Mouse (Mus musculus) Patski (cell line): ENCODE data around the gene Sh3bgrl2. TPM values are rescaled to one million over a fixed set of nuclear protein-coding genes. Genes with fewer than 3 reads are reported as not detected.

ENCODE experiments used
- ATAC-seq: fragments of 100-300 bp; one replicate; pipeline ENCODE4 v1.8.0; 2021
- CTCF ChIA-PET: fragments of 350-600 bp; sonication (Branson Sonifier 250); formaldehyde crosslinking; loops from one replicate; lab custom pipeline; 2022; ENCODE audit warnings: inconsistent platforms; lab: Charles Lee
- POLR2A ChIA-PET: fragments of 350-600 bp; sonication (Branson Sonifier 250); formaldehyde crosslinking; loops from one replicate; lab custom pipeline; 2022; ENCODE audit warnings: antibody characterized with exemption, inconsistent platforms; lab: Charles Lee
- DNase-seq: peaks from one replicate; pipeline ENCODE4 v3.0.0-alpha.2; 2011; ENCODE audit warnings: low read depth, low spot score
- H3K27me3 ChIP-seq: fragments of 371-371 bp; one replicate; pipeline ENCODE4 v1.5.1; 2021
- CTCF ChIP-seq: fragments of 100-300 bp; IDR thresholded peaks from one replicate; pipeline ENCODE4 v1.5.1; 2021
- in situ Hi-C: fragments of 300-500 bp; cut with MboI; formaldehyde crosslinking; loops from 3 replicates; pipeline ENCODE4 v1.11.1; 2018; ENCODE audit warnings: low pct_unique_long_range_greater_than_20kb, mixed read lengths
- polyA plus RNA-seq: library from polyadenylated mRNA; unstranded; gene quantifications from one replicate; pipeline ENCODE4 v1.2.3, GENCODE M21; 2021

The Sh3bgrl2 gene
- polyA plus RNA-seq, 1 experiment from 2014 or later: 5.2 TPM

- ChIA-PET POLR2A (no interaction called here), CTCF (no interaction called here)
- in situ Hi-C loops: no loop called here
- TF ChIP-seq CTCF: no peak
- ATAC-seq: no peak
- no peaks in the 10 kb centered on the region for H3K27me3 ChIP-seq
- no peak for DNase-seq
Observed at GRCm38 (mm10) chr9:83589680-83590467, 41.7 kb downstream of the Sh3bgrl2 start.

DNA sequence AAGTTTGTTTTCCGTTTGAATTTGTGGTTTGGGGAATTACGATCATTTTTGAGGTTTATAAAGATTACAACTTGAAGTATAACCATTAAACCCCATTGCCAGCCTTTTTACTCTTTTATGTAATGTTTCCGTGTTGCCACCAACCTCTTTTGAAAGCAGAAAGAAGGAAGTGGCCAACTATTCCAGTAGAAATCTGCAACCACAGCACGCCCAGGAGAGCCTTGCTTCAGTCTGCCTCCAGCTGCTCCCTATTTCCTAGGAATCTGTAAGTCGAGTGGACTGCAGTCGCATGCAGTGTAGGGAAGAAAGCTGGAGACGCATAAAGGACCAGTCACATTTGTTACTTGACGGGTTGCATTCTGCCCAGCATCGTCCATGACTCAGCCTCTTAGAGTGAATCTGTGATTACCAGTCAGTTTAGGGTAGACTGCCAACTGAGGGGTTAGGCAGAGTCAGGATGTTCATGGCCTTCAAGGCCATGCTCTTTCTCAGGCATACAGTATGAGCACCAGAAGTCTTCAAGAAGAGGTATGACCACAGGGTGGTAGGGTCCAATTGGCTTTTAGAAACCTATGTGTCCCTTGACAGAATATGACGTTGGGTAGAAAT lies 43.8 kb downstream of the Sh3bgrl2 start:
- TF ChIP-seq CTCF: no peak
- ChIA-PET CTCF (no interaction called here), POLR2A (no interaction called here)
- ATAC-seq (no peak), DNase-seq (no peak)
- H3K27me3 ChIP-seq: no peaks in the 10 kb centered on the region
- in situ Hi-C loops: no loop called here

DNA sequence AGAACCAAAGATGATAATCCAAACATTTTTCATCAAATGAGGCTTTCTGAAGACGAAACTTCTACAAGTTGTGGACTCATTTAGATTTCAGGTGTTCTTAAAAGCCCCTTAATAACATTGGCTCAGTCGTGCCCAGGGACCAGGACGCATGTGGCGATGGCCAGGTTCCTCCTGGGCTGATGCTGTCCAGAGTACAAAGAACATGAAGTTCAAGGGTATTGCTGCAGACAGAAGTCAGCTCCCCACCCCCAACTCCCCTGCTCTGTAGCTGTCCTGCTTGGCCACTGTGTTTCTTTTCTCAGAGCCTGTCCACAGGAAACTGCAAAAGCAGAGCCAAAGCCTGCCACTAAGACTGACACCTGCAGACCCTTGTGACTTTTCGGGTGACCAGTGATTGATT lies 45.7 kb downstream of the Sh3bgrl2 start:
- ChIA-PET POLR2A (no interaction called here), CTCF (no interaction called here)
- TF ChIP-seq CTCF: no peak
- in situ Hi-C loops: no loop called here
- DNase-seq (no peak), ATAC-seq (no peak)
- no peaks in the 10 kb centered on the region for H3K27me3 ChIP-seq

- CTCF ChIA-PET: no interaction called here
- DNase-seq: no peak
- POLR2A ChIA-PET: no interaction called here
- ATAC-seq: no peak
- no peaks in the 10 kb centered on the region for H3K27me3 ChIP-seq
- in situ Hi-C loops: no loop called here
- TF ChIP-seq CTCF: no peak
Observed at GRCm38 (mm10) chr9:83596132-83596531, 48.0 kb downstream of the Sh3bgrl2 start.

DNA sequence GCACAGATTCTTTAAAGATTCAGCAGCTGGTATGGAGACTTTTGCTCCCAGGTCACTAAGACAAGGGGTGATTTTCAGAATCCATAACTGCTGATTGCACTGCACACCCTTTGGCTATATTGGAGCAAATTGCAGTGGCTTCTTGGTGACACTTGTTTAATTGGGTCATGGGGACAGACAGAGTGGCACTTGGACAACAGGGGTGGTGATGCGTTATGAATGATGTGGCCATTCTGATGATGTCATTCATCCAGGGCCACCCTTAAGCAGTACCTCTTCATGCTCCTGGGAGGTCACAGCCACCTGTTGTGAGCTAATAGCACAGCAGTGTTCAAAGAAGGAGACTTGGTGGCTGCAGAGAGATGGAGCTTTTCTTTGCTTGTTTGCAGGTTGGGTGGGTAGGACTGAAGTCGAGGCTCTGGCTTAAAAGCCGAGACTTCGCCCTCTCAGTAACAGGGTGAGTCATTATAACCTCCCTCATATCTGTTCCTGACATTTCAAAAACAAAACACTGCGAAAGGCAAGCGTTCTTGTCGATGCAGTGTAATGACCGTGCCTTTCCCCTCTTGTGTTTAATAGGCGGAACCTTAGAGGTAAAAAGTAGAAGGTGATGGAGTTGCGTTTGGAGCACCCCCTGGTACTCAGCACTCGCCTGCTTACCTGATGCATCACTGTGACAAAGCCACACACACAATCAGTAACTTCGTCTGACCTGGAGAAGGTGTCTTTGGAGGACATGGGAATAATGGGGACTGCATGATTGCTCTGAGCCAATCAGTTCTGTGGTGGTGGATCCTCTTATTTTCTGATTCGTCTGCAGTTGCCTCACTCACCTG lies 48.7 kb downstream of the Sh3bgrl2 start:
- ATAC-seq (no peak), DNase-seq (no peak)
- POLR2A ChIA-PET: no interaction called here
- in situ Hi-C loops: no loop called here
- CTCF ChIA-PET: no interaction called here
- no peak for TF ChIP-seq CTCF
- H3K27me3 ChIP-seq: no peaks in the 10 kb centered on the region

- no peak for TF ChIP-seq CTCF
- in situ Hi-C loops: no loop called here
- POLR2A ChIA-PET: no interaction called here
- CTCF ChIA-PET: interaction anchor here (0.7 kb wide), 1 partner anchor 24 kb away, joined by 3 read pairs; no protein-coding TSS in a partner anchor
- H3K27me3 ChIP-seq: no peaks in the 10 kb centered on the region
- DNase-seq (no peak), ATAC-seq (no peak)
Observed at GRCm38 (mm10) chr9:83598047-83598446, 49.9 kb downstream of the Sh3bgrl2 start.

DNA sequence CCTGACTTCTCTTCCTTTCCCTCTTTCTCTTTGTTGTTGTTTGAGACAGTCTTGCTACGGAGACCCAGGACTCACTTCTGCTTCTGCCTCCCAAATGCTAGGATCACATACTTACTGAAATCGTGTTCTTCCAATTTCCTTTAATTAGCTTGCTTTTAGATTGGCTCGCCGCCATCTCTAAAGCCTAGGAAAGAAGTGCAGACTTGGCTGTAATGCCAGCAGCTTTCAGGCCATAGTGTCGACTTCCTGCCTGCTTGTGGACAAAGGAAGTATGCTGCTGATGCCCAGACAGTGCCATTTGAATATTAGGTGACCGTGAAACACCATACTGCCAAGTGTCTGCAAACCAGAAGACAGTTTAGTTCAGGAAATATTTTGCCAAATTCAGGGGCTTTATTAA lies 51.4 kb downstream of the Sh3bgrl2 start:
- CTCF ChIA-PET: interaction anchor here (0.9 kb wide), 1 partner anchor 16 kb away, joined by 4 read pairs; no protein-coding TSS in a partner anchor
- TF ChIP-seq CTCF: no peak
- in situ Hi-C loops: no loop called here
- H3K27me3 ChIP-seq: no peaks in the 10 kb centered on the region
- ATAC-seq (no peak), DNase-seq (no peak)
- POLR2A ChIA-PET: no interaction called here

DNA sequence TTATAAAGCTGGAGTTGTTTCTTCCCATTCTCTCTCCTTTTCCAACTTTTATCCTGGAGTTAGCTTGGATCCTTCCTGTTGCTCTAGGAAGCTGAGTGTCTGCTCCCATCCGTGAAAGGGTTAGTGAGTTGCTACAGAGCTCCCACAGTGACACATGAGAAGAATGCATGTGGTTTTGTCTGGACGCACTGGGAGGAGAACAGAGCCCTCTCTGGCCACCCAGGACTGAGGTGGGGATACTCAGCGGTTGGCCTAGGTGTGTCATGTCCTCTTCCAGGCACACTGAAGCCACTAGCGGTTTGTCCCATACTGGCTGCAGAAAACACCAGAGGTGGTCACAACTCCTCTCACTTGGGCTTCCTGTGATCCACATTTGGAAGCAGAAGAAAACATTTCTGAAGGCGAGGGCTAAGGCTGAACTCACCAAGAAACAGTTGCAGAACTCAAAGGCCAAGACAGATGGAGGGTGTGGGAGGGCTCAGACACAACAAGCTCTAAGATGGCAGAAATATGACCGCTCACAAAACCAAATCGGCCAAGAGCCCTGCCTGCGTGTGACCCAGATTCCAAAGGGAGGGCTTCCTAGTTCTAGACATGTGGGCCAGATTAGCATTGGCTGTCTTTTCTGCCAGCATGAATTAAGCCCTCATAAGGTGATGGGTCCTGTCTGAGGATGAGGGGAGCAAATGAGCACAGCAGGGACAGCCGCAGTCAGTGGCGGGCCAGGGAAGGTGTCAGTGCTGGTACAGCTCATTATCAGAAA lies 52.3 kb downstream of the Sh3bgrl2 start:
- no peaks in the 10 kb centered on the region for H3K27me3 ChIP-seq
- no peak for TF ChIP-seq CTCF
- in situ Hi-C loops: no loop called here
- ATAC-seq: peak; percentile 82
- no peak for DNase-seq
- ChIA-PET POLR2A (interaction anchor here (0.5 kb wide), 1 partner anchor 116 kb away, joined by 3 read pairs; no protein-coding TSS in a partner anchor), CTCF (interaction anchor here (0.9 kb wide), 1 partner anchor 17 kb away, joined by 4 read pairs; no protein-coding TSS in a partner anchor)

DNA sequence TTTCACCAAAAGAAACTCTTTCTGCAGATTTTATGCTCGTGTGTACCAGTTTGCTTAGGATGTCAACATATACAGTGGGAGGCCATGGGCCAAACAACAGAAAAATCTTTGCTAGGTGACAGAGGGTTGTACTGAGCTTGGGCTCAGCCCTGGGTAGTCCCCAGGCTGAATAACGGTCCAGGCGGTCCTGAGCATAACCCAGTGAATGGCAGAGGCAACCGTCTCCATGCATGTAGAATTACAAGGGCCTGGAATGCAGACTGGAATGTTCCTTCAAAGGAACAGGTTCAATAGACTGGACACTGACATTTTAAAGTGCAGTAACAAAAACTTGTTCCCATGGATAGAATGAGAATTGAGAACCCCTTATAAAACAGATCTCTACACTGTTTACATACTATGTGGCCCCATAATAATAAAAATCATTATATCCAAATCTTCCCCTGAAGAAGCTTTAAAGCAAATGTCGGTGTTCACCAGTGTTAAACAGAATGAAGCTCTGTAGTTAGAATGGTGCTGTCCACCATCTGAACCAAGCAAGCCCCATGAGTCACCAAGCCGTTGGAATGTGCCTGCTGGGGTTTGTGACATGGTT lies 54.1 kb downstream of the Sh3bgrl2 start:
- no peaks in the 10 kb centered on the region for H3K27me3 ChIP-seq
- DNase-seq: no peak
- no peak for TF ChIP-seq CTCF
- POLR2A ChIA-PET: no interaction called here
- CTCF ChIA-PET: interaction anchor here (1.3 kb wide), 1 partner anchor 21 kb away, joined by 3 read pairs; no protein-coding TSS in a partner anchor
- ATAC-seq: peak; percentile 49
- in situ Hi-C loops: no loop called here
